Mouse (Mus musculus) central nervous system, embryonic 18 days (tissue): ENCODE measurements around the gene Orc3. TPM values are rescaled to one million over a fixed set of nuclear protein-coding genes. Genes with fewer than 3 reads are reported as not detected.

ENCODE experiments used
- polyA plus RNA-seq: library from polyadenylated mRNA; depleted of rRNA; stranded (reverse); fragments of >200 nt; gene quantifications from 2 replicates; pipeline ENCODE4 v1.2.3, GENCODE M21; 2012; rRNA removed

The Orc3 gene
- polyA plus RNA-seq: 52.9 and 53.7 TPM in 2 replicates

DNA sequence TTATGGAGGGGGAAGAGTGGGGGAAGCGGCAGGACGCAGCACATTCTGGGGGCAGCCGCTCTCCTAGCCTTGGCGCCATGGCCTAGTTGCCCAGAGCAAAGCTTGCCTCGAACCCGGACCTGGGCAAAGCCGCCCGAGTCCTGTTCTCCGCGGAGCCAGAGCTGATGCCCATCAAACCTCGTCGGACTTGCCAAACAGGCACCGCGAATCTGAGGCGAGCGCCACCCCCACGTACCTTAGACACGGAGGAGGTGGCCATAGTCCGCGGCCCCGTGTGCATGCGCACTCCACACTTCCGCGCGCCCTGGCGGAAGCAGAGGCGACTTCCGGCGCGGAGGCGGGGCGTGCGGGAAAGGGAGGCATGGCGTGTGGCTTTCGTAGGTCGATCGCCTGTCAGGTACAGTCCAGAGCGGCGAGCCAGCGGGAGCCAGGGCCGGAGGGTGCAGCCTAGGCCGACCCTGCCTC lies at the start of gene Orc3, which contains the start of gene Rars2:
Orc3 (minus strand) TSS at position 315 of the 465 bp plus-strand sequence.
Rars2 (plus strand) TSS at position 328 of the 465 bp plus-strand sequence.

GRCm38 (mm10) chr4:34550748-34551097 lies 64.0 kb downstream of the Orc3 start, which contains the start of gene Akirin2:
Gene Akirin2, plus strand, starts transcription at chr4:34550937.

Other genes starting within 250 kb of the Orc3 start
- 123 and 131 TPM in 2 replicates for gene Akirin2, start 64.0 kb downstream of the Orc3 start, polyA plus RNA-seq
- gene Rars2, start within 50 bp of the Orc3 start, polyA plus RNA-seq: 37.2 and 40.8 TPM in 2 replicates
- gene Slc35a1, start 72.5 kb upstream of the Orc3 start, polyA plus RNA-seq: 26.0 and 26.9 TPM in 2 replicates
- gene Cfap206, start 115.3 kb upstream of the Orc3 start, polyA plus RNA-seq: 2.7 and 4.0 TPM in 2 replicates
- gene Gm136, start 141.3 kb upstream of the Orc3 start, polyA plus RNA-seq: 0.07 and 0.13 TPM in 2 replicates
- 22.7 and 25.7 TPM in 2 replicates for gene Smim8, start 163.5 kb upstream of the Orc3 start, polyA plus RNA-seq